Mouse (Mus musculus) left cerebral cortex, postnatal 14 days (tissue): ENCODE results near the gene 4921536K21Rik. TPM values are rescaled to one million over a fixed set of nuclear protein-coding genes. Genes with fewer than 3 reads are reported as not detected.

Experiments used
- DNase-seq, 2 experiments: peaks; one replicate each; pipeline ENCODE4 v3.0.0; 2021 to 2022; ENCODE audit warnings: low spot score in 2 of 2, mixed read lengths in 1 of 2
- intact Hi-C: fragments of 180-260 bp; cut with DNase I; formaldehyde crosslinking; loops from one replicate; pipeline ENCODE4 v1.15.1; 2025
- long read RNA-seq, 2 experiments: library from polyadenylated mRNA; stranded (forward); transcript quantifications; one replicate each; pipeline ENCODE4 v2.0.0; 2021
- total RNA-seq, 2 experiments: library from RNA; stranded (reverse); gene quantifications; 2 replicates each; pipeline ENCODE4 v1.2.3; 2021

Gene 4921536K21Rik
- total RNA-seq, result under 1 TPM; 0.40 to 0.49 TPM
- long read RNA-seq, experiment 1, result 0 reads
- long read RNA-seq, experiment 2, result 0 reads

GRCm38 (mm10) chr11:3894406-3895281 lies at the start of gene 4921536K21Rik, which contains the start of gene Dusp18:
TSS of gene 4921536K21Rik (minus strand) at chr11:3895098.
TSS of gene Dusp18 (plus strand) at chr11:3895240.
- intact Hi-C loops, result loop anchor here (2.0 kb wide), 1 partner anchor 18 kb away; no protein-coding TSS in a partner anchor
- peak; percentile 97 to 98 for DNase-seq

- DNase-seq, result no peak
- intact Hi-C loops, result no loop called here
Observed at GRCm38 (mm10) chr11:3941371-3941770, 46.5 kb upstream of the 4921536K21Rik start.

GRCm38 (mm10) chr11:3937321-3937874 lies 42.5 kb upstream of the 4921536K21Rik start:
- intact Hi-C loops, result no loop called here
- no peak for DNase-seq

- DNase-seq, result no peak
- intact Hi-C loops, result no loop called here
Observed at GRCm38 (mm10) chr11:3936318-3936717, 41.4 kb upstream of the 4921536K21Rik start.

- intact Hi-C loops, result no loop called here
- no peak for DNase-seq
Observed at GRCm38 (mm10) chr11:3935135-3935534, 40.2 kb upstream of the 4921536K21Rik start.

GRCm38 (mm10) chr11:3933756-3934285 lies 38.9 kb upstream of the 4921536K21Rik start:
- no peak for DNase-seq
- intact Hi-C loops, result no loop called here

- peak; percentile 68 to 69 for DNase-seq
- intact Hi-C loops, result no loop called here
Observed at GRCm38 (mm10) chr11:3931511-3932211, 36.8 kb upstream of the 4921536K21Rik start, which contains the start of gene Tcn2. TSS of gene Tcn2 (minus strand) at chr11:3932159.

- DNase-seq, result no peak
- intact Hi-C loops, result no loop called here
Observed at GRCm38 (mm10) chr11:3930931-3931330, 36.0 kb upstream of the 4921536K21Rik start.

- intact Hi-C loops, result no loop called here
- DNase-seq, result peak in 1 of 2 experiments; percentile 1
Observed at GRCm38 (mm10) chr11:3930019-3930418, 35.1 kb upstream of the 4921536K21Rik start.

- intact Hi-C loops, result loop anchor here (10.0 kb wide), 1 partner anchor 231 kb away; no protein-coding TSS in a partner anchor
Observed at GRCm38 (mm10) chr11:3925916-3926315, 31.0 kb upstream of the 4921536K21Rik start.

GRCm38 (mm10) chr11:3922731-3923130 lies 27.8 kb upstream of the 4921536K21Rik start:
- no peak for DNase-seq
- intact Hi-C loops, result loop anchor here (10.0 kb wide), 1 partner anchor 228 kb away; no protein-coding TSS in a partner anchor

More at GRCm38 (mm10) chr11:3925916-3926315, 31.0 kb upstream of the 4921536K21Rik start:
- no peak for DNase-seq

GRCm38 (mm10) chr11:3922115-3922514 lies 27.2 kb upstream of the 4921536K21Rik start:
- DNase-seq, result no peak
- intact Hi-C loops, result loop anchor here (10.0 kb wide), 1 partner anchor 227 kb away; no protein-coding TSS in a partner anchor

- intact Hi-C loops, result loop anchor here (10.0 kb wide), 1 partner anchor 227 kb away; no protein-coding TSS in a partner anchor
- DNase-seq, result peak; percentile 66 to 72
Observed at GRCm38 (mm10) chr11:3921281-3921850, 26.5 kb upstream of the 4921536K21Rik start.

GRCm38 (mm10) chr11:3920476-3920875 lies 25.6 kb upstream of the 4921536K21Rik start:
- intact Hi-C loops, result loop anchor here (10.0 kb wide), 1 partner anchor 226 kb away; no protein-coding TSS in a partner anchor
- no peak for DNase-seq

GRCm38 (mm10) chr11:3918738-3919137 lies 23.8 kb upstream of the 4921536K21Rik start:
- DNase-seq, result no peak
- intact Hi-C loops, result no loop called here

- intact Hi-C loops, result loop anchor here (5.0 kb wide), 1 partner anchor 107 kb away; no protein-coding TSS in a partner anchor
- DNase-seq, result peak; percentile 79 to 86
Observed at GRCm38 (mm10) chr11:3914109-3914840, 19.4 kb upstream of the 4921536K21Rik start, which contains the start of gene Slc35e4. TSS of gene Slc35e4 (minus strand) at chr11:3914664.

- intact Hi-C loops, result loop anchor here (2.0 to 5.0 kb wide), 2 partner anchors 19 to 106 kb away; partner anchors contain the start of genes 4921536K21Rik and Dusp18
Observed at GRCm38 (mm10) chr11:3913316-3914108, 18.6 kb upstream of the 4921536K21Rik start.

More at GRCm38 (mm10) chr11:3913316-3914108, 18.6 kb upstream of the 4921536K21Rik start:
- DNase-seq, result peak; percentile 94 to 95
